Mouse (Mus musculus) heart, adult 18-20 months (tissue): ENCODE measurements around the gene Tubgcp6. TPM values are rescaled to one million over a fixed set of nuclear protein-coding genes. Genes with fewer than 3 reads are reported as not detected.

ENCODE experiments used
- DNase-seq, 2 experiments: peaks; one replicate each; pipeline ENCODE4 v3.0.0; 2021 to 2022; ENCODE audit warnings: mixed read lengths in 1 of 2
- long read RNA-seq, 2 experiments: library from polyadenylated mRNA; stranded (forward); transcript quantifications; one replicate each; pipeline ENCODE4 v2.0.0; 2021
- total RNA-seq, 2 experiments: library from RNA; stranded (reverse); gene quantifications; 2 replicates each; pipeline ENCODE4 v1.2.3; 2021

Tubgcp6 gene
- total RNA-seq: 1 to 10 TPM; 7.4 to 8.5 TPM
- long read RNA-seq, experiment 1, full-length matches to known transcripts: 5 of 6 reads
- long read RNA-seq, experiment 1, partial matches to known transcripts: 0 of 6 reads
- long read RNA-seq, experiment 1, other reads (novel, unspliced or antisense): 1 of 6 reads
- long read RNA-seq, experiment 2, full-length matches to known transcripts: 2 of 2 reads
- long read RNA-seq, experiment 2, partial matches to known transcripts: 0 of 2 reads
- long read RNA-seq, experiment 2, other reads (novel, unspliced or antisense): 0 of 2 reads

DNA sequence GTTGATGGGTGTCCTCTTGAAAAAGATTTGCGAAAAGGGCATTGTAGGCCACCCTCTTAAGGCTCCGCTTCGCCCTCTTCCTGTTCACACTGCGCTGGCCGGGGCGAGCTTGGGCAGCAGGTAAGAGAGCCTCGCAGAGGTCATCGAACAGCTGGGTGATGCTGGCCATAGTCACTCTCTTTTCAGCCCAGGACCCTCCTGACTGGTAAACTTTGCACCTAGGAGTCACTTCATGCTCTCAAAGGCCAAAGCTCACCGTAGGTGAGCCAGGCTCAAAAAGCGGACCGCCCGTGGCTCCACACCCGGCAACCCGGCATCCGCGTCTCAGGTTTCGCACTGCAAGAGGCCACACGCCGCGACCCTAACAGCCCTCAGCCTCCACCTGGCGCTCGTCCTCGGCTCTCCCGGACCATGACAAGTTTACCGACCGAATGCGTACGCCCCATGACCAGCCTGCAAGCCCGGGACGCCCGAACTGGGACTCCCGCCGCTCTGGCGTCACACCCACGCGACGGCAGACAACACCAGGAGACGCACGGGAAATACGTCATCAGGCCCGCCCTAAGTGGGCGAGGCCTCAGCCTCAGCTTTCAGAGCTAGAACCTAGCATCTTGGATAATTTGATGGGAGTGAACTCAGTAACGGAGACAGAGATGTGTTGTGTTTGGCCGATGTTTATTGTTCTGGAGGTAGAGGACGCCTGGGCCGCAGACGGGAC is at the start of gene Tubgcp6:
Gene Tubgcp6, minus strand, starts transcription at position 464 of the 718 bp plus-strand sequence.
- DNase-seq: peak; percentile 95 to 98

DNA sequence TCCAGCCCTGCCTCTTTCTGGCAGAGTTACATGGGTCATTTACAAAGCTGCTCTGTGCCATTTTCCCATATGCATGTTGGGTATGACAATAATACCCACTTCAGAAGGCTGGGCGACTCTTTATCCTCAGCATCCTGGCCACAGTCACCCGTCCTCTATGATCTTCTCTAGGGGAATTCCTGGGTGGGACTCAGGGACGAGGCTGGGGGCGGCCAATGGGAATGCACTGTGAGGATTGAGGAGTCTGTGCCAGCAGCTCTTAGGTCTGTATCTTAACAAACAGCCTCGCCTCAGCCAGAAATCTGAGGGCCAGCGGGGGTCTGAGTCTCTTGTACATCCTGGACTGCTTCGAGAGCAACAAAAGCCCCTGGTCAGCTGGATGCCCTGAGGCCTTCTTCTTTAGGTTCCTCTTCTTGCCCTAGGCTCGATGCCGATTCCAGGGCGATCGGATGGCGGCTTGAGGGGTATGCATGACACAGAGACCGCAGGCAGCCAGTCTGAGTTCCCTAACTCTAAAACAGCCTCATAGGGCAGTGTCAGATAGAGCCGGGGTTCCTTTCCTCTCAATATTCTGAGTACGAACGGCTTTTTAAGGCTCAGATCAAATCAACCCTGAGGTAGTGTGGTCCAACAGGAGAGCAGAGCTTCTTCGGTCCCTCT is 49.5 kb upstream of the Tubgcp6 start:
- DNase-seq: peak in 1 of 2 experiments; percentile 50

DNA sequence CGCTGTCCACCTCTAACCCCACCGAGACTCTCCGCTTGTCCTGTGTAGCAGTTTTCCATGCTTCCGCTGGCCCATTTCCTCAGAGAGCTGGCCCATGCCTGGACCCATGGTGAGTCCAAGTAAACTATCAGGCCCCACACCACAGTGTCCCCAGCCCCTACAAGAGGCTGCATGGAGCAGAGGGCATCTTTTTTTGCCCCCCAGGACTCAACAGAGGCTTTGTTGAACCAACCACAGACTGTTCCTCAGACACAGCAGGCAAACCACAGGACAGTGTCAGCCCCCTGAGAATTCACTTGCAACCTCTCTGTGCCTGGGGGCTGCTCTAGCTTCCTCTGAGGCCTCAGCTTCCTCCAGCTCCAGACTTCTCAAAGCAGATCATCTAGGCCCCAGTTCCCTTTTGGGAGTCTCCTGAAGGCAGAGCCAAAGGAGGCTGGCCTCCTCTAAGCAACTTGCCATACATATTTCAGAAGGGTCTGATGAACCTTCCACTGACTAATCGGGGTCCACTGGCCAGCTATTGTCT is 48.7 kb upstream of the Tubgcp6 start:
- DNase-seq: no peak

DNA sequence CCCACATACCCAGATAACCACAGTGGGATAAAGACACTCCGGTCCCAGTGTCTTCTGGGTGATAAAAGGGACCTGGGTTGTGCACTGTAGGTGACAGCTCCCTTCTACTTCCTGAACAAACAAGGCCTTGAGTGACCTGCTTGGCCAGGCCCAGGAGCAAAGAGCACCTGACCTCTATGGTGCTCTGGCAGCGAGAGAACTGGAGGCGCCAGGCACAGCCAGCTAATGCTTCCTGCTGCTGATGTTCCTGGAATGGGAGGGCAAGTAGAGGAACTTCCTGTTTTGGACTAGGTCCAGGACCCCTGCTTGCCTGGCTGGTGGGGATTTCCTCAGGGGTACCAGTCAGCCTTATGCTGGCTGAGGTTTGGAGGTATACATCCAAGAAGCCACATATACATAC is 47.2 kb upstream of the Tubgcp6 start:
- DNase-seq: peak; percentile 55 to 72

DNA sequence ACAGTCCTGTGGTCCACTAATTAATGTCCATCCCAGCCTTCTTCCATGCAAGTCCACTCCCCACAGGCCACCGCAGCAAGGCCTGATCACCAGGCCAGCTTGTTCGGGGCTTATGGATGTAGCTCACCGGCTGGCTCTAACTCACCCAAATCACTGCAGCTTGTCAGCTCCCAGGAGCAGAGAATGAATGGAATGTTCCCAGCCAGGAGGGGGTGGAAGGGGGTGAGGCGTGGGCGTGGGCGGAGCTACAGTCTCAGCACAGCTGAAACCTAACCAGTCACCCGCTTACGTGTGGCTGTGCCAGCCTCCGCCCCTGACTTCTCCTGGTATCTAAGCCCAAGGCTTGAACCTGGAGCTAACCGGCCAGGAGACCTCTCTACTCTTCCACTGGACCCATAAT is 46.5 kb upstream of the Tubgcp6 start:
- DNase-seq: peak; percentile 87 to 91

DNA sequence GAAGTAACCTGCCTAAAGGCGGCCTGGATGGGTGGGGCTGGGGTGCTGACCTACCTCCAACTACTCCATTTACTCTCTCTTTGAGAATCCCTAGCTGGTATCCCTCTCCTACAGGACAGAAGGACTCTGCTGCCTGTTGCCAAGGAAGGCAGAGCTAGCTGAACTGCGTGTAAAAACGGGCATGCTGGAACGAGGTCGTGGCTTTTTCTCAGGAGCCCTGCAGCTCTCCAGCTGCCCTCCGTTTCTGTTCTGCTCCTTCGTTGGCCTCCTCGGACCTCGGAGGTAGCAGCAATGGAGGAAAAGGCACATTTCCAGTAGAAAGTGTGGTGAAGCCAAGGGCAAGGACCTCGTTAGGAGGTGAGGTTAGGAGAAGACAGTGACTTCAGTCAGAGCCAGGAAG is 46.0 kb upstream of the Tubgcp6 start:
- peak in 1 of 2 experiments; percentile 26 for DNase-seq

DNA sequence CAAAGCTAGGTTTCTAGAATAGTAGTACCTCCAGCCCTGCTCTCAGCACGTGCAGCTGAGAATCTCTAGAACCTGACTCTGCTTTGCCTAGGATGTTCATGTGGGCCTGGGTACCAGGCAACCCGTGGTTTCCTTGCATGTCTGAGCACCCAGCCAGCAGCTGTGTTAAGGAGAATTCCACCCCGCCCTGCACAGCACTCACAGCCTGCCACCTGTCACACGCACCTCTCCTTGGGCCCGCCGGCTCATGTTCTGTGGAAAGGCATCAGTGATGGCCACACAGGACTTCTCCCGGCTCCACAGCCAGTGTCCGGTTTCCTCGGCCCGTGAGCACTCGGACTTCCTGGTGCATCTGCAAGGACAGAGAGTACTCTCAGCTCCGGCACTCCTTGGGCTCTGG is 42.6 kb upstream of the Tubgcp6 start:
- DNase-seq: no peak

DNA sequence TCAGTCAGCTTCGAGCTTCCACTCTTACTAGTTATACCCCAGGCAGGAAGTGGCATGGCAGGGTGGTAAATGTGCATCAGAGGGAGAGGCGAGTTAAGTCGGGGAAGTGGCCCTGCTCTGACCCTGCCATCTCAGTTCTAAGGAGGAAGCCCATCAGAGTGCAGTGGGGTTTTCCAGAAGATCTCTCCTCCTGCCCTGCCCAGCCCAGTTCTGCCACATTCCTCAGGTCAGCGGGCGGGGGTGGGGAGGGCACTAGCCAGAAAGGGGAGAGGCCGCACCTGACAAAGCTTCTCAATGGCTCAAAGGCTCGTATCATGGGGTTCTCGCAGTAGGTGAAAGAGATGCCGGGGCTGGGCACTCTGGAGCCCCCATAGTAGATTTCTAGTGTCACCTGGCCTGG is 38.5 kb upstream of the Tubgcp6 start:
- no peak for DNase-seq

DNA sequence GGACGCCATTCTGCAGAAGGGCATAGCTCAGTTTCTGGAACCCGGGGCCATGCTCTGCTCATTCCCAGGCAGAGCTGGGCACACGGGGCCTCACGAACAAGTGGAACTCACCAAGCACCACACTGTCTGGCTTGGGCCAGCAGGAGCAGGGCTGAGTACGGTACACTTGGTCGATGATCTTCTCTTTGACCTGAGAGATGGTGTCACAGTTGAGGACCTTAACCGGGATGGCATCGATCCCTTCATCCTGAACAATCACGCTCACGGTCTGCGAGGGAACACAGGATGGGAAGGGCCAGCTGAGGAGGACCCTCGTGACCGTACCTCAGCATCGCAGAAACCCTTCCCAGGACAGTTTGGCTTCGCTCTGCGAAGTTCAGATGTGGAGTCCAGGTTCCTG is 35.6 kb upstream of the Tubgcp6 start:
- DNase-seq: no peak

DNA sequence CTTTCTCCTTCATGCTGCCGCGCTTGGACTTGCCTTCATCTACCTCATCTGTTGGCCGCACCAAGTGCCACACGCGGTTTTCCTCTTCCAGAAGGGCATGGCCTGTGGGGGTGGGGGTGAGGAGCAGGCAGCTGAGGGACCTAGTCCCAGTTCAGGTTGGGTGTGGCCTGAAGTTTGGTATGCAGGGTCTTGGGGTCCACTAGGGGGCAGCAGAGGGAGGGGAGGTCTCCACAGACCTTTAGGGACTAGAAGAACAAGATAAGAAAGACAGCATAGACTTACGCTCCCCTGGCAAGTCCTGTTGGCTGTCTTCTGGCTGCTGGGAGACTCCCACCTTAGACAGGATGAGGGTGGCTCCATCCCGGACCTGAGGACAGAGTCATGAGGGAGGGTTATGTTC is 35.0 kb upstream of the Tubgcp6 start:
- peak; percentile 76 to 80 for DNase-seq

DNA sequence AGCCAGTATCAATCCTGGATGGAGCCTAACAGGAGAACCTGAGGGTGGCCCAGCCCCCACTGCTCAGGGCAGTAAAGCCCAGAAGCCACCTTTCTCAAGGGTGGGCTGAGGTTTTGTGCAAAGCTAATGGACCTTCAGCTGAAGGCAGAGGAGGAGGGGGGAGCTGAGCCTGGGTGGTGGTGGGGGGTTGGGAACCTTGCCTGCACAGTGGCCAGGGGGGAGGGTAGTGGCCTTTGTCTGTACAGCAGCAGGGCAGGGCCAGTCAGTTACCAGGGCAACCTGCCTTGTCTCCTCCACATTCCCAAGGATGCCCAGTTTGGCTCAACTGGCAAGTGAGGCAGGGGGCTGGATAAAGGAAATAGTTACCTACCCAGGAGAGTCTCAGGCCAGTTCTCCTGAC is 29.4 kb upstream of the Tubgcp6 start:
- DNase-seq: no peak

DNA sequence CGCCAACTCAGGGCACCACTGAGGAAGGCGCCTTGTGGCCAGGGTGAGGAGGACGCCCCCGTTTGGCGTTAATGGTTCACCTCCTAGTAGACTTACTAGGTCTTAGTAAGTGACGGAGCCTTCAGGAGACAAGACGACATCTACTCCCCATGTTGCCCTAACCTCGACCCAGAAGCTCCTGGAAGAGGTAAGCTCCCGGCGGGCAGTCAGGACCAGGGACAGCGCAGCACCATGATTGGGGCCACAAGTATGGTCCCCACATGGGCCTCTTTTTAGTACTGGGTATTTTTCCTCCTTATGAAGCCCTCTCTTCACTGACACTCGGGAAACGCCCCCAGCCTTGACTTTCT is 27.1 kb upstream of the Tubgcp6 start:
- DNase-seq: no peak

DNA sequence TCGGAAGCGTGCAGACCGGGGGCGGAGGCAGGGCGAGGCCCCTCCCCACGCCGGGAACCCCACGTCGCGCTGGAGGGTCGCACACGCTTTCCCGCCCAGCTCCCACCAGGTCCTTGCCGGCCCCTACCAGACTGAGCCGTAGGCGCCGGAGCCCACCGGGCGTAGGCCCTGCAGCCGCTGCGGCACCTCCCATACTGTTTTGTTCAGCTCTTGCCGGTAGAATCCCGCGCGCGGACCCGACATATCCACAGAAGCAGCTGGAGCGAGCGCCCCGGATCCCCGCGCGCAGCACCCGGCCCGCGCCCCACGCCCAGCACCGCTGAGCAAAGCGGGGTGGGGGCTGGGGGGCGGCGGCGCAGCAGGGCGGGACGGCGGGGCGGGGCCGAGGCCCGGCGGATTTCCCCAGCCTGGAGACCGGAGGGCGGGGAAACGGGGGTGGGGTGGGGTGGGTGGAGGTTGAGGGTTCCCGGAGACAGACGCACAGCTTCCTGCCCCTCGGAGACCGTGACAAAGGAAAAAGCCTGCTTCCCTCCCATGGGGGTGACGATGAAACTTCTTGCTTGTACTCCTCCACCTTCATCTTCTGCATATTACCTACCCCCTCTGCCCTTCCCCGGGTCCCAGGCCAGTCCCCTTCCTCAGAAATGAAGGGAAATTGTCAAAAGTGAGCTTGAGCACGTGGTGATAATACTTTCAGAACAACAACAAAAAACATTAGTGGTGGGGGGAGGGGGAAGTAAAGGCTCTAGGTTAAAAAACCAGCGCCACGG is 26.5 kb upstream of the Tubgcp6 start, which contains the start of gene Mapk11:
Gene Mapk11, minus strand, starts transcription at position 358 of the 770 bp plus-strand sequence.
- DNase-seq: peak; percentile 62 to 75

DNA sequence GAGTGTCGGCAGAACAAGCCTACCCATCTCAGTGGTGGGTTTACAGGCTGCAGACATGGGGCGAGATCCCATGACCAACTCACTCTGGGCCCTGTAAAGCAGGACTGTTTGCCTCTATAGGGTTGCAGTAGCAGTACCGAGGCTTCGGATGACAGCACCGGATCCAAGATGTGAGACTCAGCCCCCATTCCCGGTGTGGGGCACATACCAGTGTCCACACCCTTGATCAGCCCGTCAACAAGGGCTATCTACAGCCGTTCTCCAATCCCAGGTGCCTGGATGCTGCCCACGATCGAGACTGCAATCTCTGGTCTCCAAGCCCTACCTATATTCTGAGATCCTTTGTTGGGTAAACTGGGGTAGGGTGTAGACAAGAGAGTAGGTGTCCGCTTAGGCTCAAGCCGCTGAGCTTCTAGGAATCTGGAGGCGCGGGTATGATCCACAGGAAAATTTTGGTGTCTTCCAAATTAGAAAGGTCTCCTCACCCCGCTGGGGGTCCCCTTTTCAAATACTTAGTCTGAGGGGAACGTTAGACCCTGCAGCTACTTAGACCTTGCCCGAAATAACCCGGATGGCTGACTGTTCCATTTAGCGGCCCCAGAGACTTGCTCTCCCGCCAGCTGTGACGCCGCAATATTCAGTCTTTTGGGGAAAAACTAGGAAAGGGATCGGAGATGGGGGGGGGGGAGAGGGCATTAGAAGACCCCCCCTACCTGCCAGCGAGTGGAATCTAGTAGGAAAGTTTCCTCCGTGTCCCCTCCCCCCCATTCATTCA is 25.8 kb upstream of the Tubgcp6 start:
- DNase-seq: peak in 1 of 2 experiments; percentile 40

DNA sequence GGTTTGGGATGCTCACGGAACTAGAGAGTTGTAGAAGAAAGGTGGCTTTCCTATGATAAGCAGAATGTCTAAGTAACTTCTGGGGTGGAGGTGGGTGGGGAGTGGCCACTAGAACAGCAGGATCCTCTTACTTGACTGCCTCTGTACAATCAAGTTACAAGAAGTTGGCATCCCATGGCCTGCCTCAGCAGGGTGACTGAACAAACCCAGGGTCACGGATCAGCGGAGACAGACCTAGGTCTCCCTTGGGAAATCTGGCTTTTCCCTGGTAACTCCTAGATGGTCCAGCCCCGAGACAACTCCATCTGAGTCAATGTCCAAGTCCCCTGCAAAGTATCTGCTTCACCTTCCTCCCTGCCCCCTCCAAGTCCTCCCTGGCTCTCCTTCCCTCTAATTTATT is 25.0 kb upstream of the Tubgcp6 start:
- DNase-seq: no peak

DNA sequence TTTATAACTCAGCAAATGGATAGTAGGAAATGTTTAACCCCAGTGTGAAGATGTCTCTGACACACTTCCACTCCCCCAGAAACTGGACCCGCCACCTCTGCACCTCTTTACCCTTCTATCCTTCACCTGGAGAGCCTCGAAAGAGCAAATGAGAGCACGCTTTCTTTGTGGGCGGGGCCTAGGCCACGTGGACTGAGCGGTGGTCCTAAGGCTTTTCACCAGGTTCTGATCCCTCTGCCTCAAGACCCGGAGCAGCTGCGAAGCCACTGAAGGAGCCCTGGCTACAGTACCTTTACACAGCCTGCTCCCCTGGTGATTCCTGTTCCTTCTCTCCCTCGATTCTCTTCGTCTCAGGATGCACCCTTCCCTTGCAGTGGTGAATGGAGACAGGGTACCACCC is 24.5 kb upstream of the Tubgcp6 start:
- no peak for DNase-seq

DNA sequence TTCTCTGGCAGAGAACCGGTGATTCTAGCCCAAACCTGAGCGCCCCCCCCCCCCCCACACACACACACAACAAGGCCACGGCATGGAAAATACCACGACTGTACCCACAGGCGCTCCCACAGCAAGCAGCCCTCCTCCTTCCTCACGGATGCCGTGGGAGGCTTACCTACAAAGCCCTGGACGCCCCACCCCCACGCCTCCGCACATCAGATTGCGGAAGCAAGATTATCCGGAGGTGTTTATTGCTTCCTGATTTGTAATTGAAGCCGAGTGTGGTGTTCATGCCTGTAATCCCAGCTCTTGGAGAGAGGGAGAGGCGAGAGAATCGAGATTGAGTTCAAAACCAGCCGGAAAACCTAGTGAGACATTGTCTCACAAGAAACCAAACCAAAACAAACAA is 24.1 kb upstream of the Tubgcp6 start:
- DNase-seq: peak in 1 of 2 experiments; percentile 53

DNA sequence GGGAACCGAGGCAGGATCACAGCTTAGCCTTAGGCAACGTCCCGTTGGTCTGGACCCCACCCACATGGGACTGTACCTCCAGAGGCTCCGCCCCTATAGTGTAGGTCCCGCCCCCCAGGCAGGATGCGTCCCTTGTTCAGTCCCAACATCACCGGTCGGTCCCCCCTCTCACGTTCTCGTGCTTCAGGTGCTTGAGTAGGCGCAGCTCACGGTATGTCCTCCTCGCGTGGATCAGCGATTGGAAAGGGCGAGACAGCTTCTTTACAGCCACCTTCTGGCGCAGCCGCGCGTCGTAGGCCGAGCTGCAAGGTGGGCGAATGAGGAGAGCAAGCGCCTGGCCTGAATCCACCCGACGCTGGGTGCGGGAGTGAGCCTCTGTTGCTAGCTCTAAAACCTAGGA is 23.6 kb upstream of the Tubgcp6 start:
- DNase-seq: peak in 1 of 2 experiments; percentile 40

DNA sequence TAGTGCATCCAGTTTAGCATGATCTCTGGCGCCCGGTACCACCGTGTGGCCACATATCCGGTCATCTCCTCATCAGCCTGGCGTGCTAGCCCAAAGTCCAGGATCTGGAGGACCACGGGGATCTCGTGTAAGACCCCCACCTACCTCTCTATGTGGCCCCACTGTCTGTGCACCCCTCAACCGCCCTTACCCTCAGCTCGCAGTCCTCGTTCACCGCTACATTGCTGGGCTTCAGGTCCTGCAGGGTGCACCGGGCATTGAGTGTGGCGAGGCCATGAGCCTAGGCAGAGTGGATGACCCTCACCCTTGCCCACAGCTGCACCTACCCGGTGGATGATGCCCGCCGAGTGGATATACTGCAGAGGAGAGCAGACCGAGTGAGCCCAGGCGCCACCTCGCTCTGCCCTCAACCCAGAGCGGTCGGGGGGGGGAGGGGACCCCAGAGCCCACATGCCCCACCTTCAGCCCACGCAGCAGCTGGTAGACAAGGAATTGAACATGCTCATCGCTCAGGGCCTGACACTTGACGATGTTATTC is 23.0 kb upstream of the Tubgcp6 start:
- DNase-seq: no peak

DNA sequence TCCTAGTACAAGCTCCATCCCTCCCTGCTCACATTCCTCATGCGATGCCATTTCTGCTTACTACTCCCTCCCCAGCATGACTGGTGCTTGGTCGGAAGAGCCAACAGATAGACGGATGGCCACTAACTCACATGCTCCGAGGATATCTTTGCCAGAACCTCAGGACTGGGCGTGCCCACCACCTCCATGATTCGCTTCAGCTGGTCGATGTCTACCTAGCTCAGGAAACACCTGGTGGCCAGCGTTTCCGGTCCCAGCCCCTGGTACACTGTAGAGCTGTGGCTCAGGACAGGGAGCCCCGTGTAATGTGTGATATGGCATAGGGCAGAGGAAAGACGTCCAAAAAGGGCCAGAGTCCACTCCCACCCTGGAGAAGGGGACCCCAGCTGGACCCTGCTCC is 22.1 kb upstream of the Tubgcp6 start:
- no peak for DNase-seq

DNA sequence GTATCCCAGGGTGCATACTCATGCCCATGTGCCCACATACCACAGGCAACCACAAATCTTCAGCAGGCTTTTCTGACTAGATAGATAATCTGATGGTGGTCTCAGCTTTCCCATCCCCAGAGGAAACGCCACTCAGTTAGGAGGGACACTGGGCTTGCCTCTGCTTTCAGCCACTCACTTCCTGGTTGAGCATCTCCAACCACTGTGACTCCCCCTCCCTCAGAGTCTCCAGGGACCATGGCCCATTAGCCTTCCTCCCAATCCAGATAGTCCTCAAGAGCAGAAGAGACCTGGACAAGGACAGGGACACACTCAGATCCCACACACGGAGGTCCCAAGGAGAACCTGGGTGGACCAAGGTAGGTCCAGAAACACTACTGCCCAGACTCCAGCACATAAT is 20.2 kb upstream of the Tubgcp6 start:
- DNase-seq: no peak
